Mouse (Mus musculus) liver, embryonic 15.5 days (tissue): ENCODE measurements around the gene Utp6. TPM values are rescaled to one million over a fixed set of nuclear protein-coding genes. Genes with fewer than 3 reads are reported as not detected.

Experiments
- polyA plus RNA-seq: library from polyadenylated mRNA; unstranded; fragments of >200 nt; fragmentation: Nextera tagmentation; extraction: Ambion mirVana; gene quantifications from 2 replicates; pipeline ENCODE4 v1.2.1, GENCODE M21; 2015

Utp6 gene
- polyA plus RNA-seq, 1 experiment from 2014 or later: 20.2 TPM

Other genes with a start within 250 kb of the Utp6 start
- gene Suz12, start 30.7 kb upstream of the Utp6 start, polyA plus RNA-seq: 13.5 and 14.4 TPM in 2 replicates
- gene Crlf3, start 118.6 kb upstream of the Utp6 start, polyA plus RNA-seq: 106 and 115 TPM in 2 replicates
- 9.1 and 9.4 TPM in 2 replicates for gene Atad5, start 127.0 kb upstream of the Utp6 start, polyA plus RNA-seq
- 11.9 and 12.2 TPM in 2 replicates for gene Tefm, start 179.8 kb upstream of the Utp6 start, polyA plus RNA-seq
- gene Adap2, start 191.7 kb upstream of the Utp6 start, polyA plus RNA-seq: 6.5 and 8.2 TPM in 2 replicates
- gene Rnf135, start 221.5 kb upstream of the Utp6 start, polyA plus RNA-seq: 5.3 and 6.1 TPM in 2 replicates
- 21.5 and 22.0 TPM in 2 replicates for gene Rhot1, start 246.6 kb upstream of the Utp6 start, polyA plus RNA-seq